8 mouse cellular contexts compared by ENCODE assay signal in the genomic region with DNA sequence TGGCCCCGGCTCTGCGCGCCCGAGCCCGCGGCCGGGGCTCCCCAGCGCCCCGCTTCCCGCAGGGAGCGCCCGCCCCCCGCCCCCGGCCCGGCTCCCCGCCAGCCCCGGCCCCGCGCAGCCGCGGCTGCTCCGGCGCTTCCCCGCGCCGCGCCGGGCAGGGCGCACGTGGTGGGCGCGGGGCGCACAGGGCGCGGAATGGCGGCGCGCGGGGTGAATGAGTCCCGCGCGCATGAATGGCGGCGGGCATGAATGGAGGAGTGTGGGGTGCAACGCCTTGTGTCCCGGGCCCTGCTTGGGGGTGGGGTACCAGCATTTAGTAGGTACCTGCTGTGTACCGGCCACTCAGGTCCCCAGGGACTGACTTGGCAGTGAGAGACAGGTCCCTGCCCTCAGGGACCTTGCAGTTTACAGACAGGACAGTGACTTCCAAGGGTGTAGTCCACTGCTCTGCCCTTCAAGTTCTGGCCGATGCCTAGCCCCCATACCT. TPM values are rescaled to one million over a fixed set of nuclear protein-coding genes. Genes with fewer than 3 reads are reported as not detected.
DNase-seq lines count a peak whose midpoint lies in the region; ATAC-seq and TF ChIP-seq lines count a peak whose summit lies in the region.

A gene (minus strand): TSS at position 51 of the 487 bp plus-strand sequence.

- no peaks in the 10 kb centered on the region for H3K79me3 ChIP-seq in C2C12 (ENCODE audit: low read depth)

- H3K27ac ChIP-seq in heart, embryonic 14.5 days (replicated peaks in 1 of 2; ENCODE audit: control insufficient read depth in 1 of 2, insufficient read depth in 1 of 2, low read depth in 2 of 2, low read length in 2 of 2) = no peak within 1 kb of the TSS
- H3K27ac ChIP-seq in embryonic facial prominence, embryonic 10.5 days (replicated peaks) = peak within 1 kb of the TSS; percentile 87
- peak within 1 kb of the TSS; percentile 67 for H3K27ac ChIP-seq in midbrain, embryonic 16.5 days (ENCODE audit: low read length)

- H3K9me3 ChIP-seq in heart, embryonic 14.5 days (ENCODE audit: control insufficient read depth, low read length) = no peaks in the 10 kb centered on the region
- no peaks in the 10 kb centered on the region for H3K9me3 ChIP-seq in embryonic facial prominence, embryonic 10.5 days
- no peaks in the 10 kb centered on the region for H3K9me3 ChIP-seq in midbrain, embryonic 16.5 days (replicated peaks; ENCODE audit: control insufficient read depth, low read length, poor library complexity, severe bottlenecking)

- H3K4me3 ChIP-seq in heart, embryonic 14.5 days (ENCODE audit: control insufficient read depth in 1 of 2, insufficient read depth in 1 of 2, low read depth in 1 of 2, low read length in 2 of 2) = peak within 1 kb of the TSS; percentile 46 to 55
- peak within 1 kb of the TSS; percentile 6 for H3K4me3 ChIP-seq in C2C12 (ENCODE audit: insufficient read depth, poor library complexity, severe bottlenecking)
- H3K4me3 ChIP-seq in embryonic facial prominence, embryonic 10.5 days = peak within 1 kb of the TSS; percentile 62
- H3K4me3 ChIP-seq in midbrain, embryonic 16.5 days (ENCODE audit: low read depth, low read length) = peak within 1 kb of the TSS; percentile 72

- no peak within 1 kb of the TSS for H3ac ChIP-seq in C2C12 (ENCODE audit: control insufficient read depth, insufficient read length, low read depth)

- peak within 1 kb of the TSS; percentile 93 for H3K4me2 ChIP-seq in heart, embryonic 14.5 days (ENCODE audit: low read length)
- H3K4me2 ChIP-seq in midbrain, embryonic 16.5 days (ENCODE audit: low read length) = peak within 1 kb of the TSS; percentile 80

- ATAC-seq in heart, embryonic 14.5 days (ENCODE audit: insufficient number of reproducible peaks, insufficient read depth, low FRiP score, low read depth) = peak; percentile 38
- peak; percentile 59 for ATAC-seq in midbrain, embryonic 16.5 days

- no peaks in the 10 kb centered on the region for H3K36me3 ChIP-seq in heart, embryonic 14.5 days (ENCODE audit: control insufficient read depth, insufficient read depth, low read length)
- H3K36me3 ChIP-seq in C2C12 (ENCODE audit: control insufficient read depth, insufficient read depth) = no peaks in the 10 kb centered on the region
- no peaks in the 10 kb centered on the region for H3K36me3 ChIP-seq in embryonic facial prominence, embryonic 10.5 days (replicated peaks)
- no peaks in the 10 kb centered on the region for H3K36me3 ChIP-seq in midbrain, embryonic 16.5 days (ENCODE audit: control insufficient read depth, insufficient read depth, low read length)

- peaks cover 37% of the 10 kb centered on the region for H3K27me3 ChIP-seq in heart, embryonic 14.5 days (ENCODE audit: control insufficient read depth, insufficient read depth, low read length)
- peaks cover 8% of the 10 kb centered on the region for H3K27me3 ChIP-seq in C2C12 (ENCODE audit: control insufficient read depth, insufficient read depth, insufficient read length)
- H3K27me3 ChIP-seq in embryonic facial prominence, embryonic 10.5 days (replicated peaks; ENCODE audit: low read depth, poor library complexity, severe bottlenecking) = peaks cover 48% of the 10 kb centered on the region
- H3K27me3 ChIP-seq in midbrain, embryonic 16.5 days (ENCODE audit: control insufficient read depth, insufficient read depth, low read depth, low read length) = no peaks in the 10 kb centered on the region; the same call in 1 of the 2 replicates

- WGBS in heart, embryonic 14.5 days = 2% methylated on average over 35 of the region's 48 CpGs
- 4% methylated on average over 48 of the region's 48 CpGs for WGBS in embryonic facial prominence, embryonic 10.5 days
- WGBS in midbrain, embryonic 16.5 days = under 1% methylated on average over 38 of the region's 48 CpGs

- H3K9ac ChIP-seq in heart, embryonic 14.5 days (ENCODE audit: low read length) = peak within 1 kb of the TSS; percentile 75
- peak within 1 kb of the TSS; percentile 84 for H3K9ac ChIP-seq in midbrain, embryonic 16.5 days (ENCODE audit: low read depth, low read length)

- H3K79me2 ChIP-seq in C2C12 (ENCODE audit: control insufficient read depth, insufficient read depth) = no peaks in the 10 kb centered on the region

- no peak for DNase-seq in heart, adult 18-20 months
- DNase-seq in embryonic facial prominence, embryonic 10.5 days (ENCODE audit: low spot score) = peak; percentile 49
- DNase-seq in layer of hippocampus, postnatal 10 days (ENCODE audit: low spot score in 2 of 2) = no peak
- no peak for DNase-seq in urinary bladder, adult 2 months (ENCODE audit: low spot score)
- DNase-seq in adrenal gland, adult 2 months = no peak

- no peak for TF ChIP-seq CTCF in C2C12 (IDR thresholded peaks at IDR 0.05; ENCODE audit: control insufficient read depth, insufficient read depth, insufficient read length)

- H3K4me1 ChIP-seq in heart, embryonic 14.5 days (ENCODE audit: control insufficient read depth in 2 of 2, insufficient read depth in 2 of 2, low read length in 2 of 2) = peaks cover 0 to 2% of the 10 kb centered on the region in 2 experiments; a peak in 2 of 4 replicates
- H3K4me1 ChIP-seq in embryonic facial prominence, embryonic 10.5 days = peaks cover 19% of the 10 kb centered on the region
- peaks cover 13% of the 10 kb centered on the region for H3K4me1 ChIP-seq in midbrain, embryonic 16.5 days (ENCODE audit: control insufficient read depth, insufficient read depth, low read length)

TF ChIP-seq in C2C12, 6 proteins besides CTCF, POLR2A, EP300 and RAD21:
- no peak for TF ChIP-seq MAX (IDR thresholded peaks at IDR 0.05)
- TF ChIP-seq MYOG (IDR thresholded peaks at IDR 0.05; ENCODE audit: control insufficient read depth, extremely low read depth, insufficient read length) = no peak
- no peak for TF ChIP-seq CEBPB (IDR thresholded peaks at IDR 0.05; ENCODE audit: low read depth)

RNA-seq across cellular contexts. Expression of the gene that starts here (rescaled TPM):
- 2.0 and 2.6 TPM in 2 replicates for polyA plus RNA-seq in heart, embryonic 14.5 days (2014; fragmentation: Nextera tagmentation; extraction: Ambion mirVana)
- under 1 TPM; 0.17 to 0.28 TPM for total RNA-seq in heart, adult 18-20 months (2021)
- 0.11 TPM for polyA plus RNA-seq in C2C12 (2012; fragmentation: generic; extraction: Trizol)
- 2.3 and 3.1 TPM in 2 replicates for polyA plus RNA-seq in embryonic facial prominence, embryonic 10.5 days (2016; fragmentation: Nextera tagmentation; extraction: Ambion mirVana)
- 100 to 1,000 TPM; 164 to 176 TPM for total RNA-seq in layer of hippocampus, postnatal 10 days (2021)
- 22.1 and 25.4 TPM in 2 replicates for polyA plus RNA-seq in midbrain, embryonic 16.5 days (2015; fragmentation: Nextera tagmentation; extraction: Ambion mirVana)
- 1.4 and 1.8 TPM in 2 replicates for polyA plus RNA-seq in urinary bladder, adult 2 months (2012; rRNA removed)
- 1 to 10 TPM; 3.9 to 5.5 TPM for total RNA-seq in adrenal gland, adult 2 months (2021)
- 3.3 and 8.2 TPM in 2 replicates for polyA plus RNA-seq in adrenal gland, adult 2 months (2012; rRNA removed)

Comparison
In these comparisons a context has a peak if more than half of its experiments do, and no peak if none do; other contexts are left out.
1. RNA of the gene that starts here (total RNA-seq): 164 to 176 TPM in layer of hippocampus, postnatal 10 days; 3.9 to 5.5 TPM in adrenal gland, adult 2 months and 0.17 to 0.28 TPM in heart, adult 18-20 months; every median in the first group is over 10 times any median in the second.
2. H3K27ac ChIP-seq: peak in embryonic facial prominence, embryonic 10.5 days (single experiment) and midbrain, embryonic 16.5 days (single experiment); none in heart, embryonic 14.5 days (0 of 2).
3. H3K4me3 ChIP-seq: peak in every context shown above with its lines; median percentile 72 in midbrain, embryonic 16.5 days; 62 in embryonic facial prominence, embryonic 10.5 days; 50 in heart, embryonic 14.5 days; 6 in C2C12.